Mouse (Mus musculus): ENCODE measurements at regions not wholly inside any gene's neighbourhood (a gene's known extent, or its start where the extent isn't known, plus 50 kb on each side); places are given as distances from the start of the nearest gene placed in this dataset.
A peak's percentile ranks its signal among the peaks of the same experiment; 100 is the strongest.

- no peak for DNase-seq
Observed at GRCm38 (mm10) chr6:143287322-143287721, 120.3 kb downstream of the Etnk1 start.

GRCm38 (mm10) chr6:143288491-143289130 is 121.6 kb downstream of the Etnk1 start:
- DNase-seq = no peak

GRCm38 (mm10) chr6:143293648-143294047 is 126.6 kb downstream of the Etnk1 start:
- DNase-seq = no peak

- no peak for DNase-seq
Observed at GRCm38 (mm10) chr6:143298391-143298790, 131.4 kb downstream of the Etnk1 start.

- DNase-seq = no peak
Observed at GRCm38 (mm10) chr6:143301414-143301813, 134.4 kb downstream of the Etnk1 start.

- peak; percentile 75 to 84 for DNase-seq
Observed at GRCm38 (mm10) chr6:143307327-143307726, 140.3 kb downstream of the Etnk1 start.

- DNase-seq = no peak
Observed at GRCm38 (mm10) chr6:143315859-143316258, 148.8 kb downstream of the Etnk1 start.

GRCm38 (mm10) chr6:143320426-143320825 is 153.4 kb downstream of the Etnk1 start:
- no peak for DNase-seq

- no peak for DNase-seq
Observed at GRCm38 (mm10) chr6:143324636-143325035, 157.6 kb downstream of the Etnk1 start.

GRCm38 (mm10) chr6:143326956-143327722 is 160.1 kb downstream of the Etnk1 start:
- DNase-seq = no peak

GRCm38 (mm10) chr6:143327788-143328187 is 160.8 kb downstream of the Etnk1 start:
- no peak for DNase-seq

- DNase-seq = no peak
Observed at GRCm38 (mm10) chr6:143328202-143328601, 161.2 kb downstream of the Etnk1 start.

- no peak for DNase-seq
Observed at GRCm38 (mm10) chr6:143329096-143329495, 162.1 kb downstream of the Etnk1 start.

- no peak for DNase-seq
Observed at GRCm38 (mm10) chr6:143333493-143333892, 166.5 kb downstream of the Etnk1 start.

GRCm38 (mm10) chr6:143336574-143336973 is 169.6 kb downstream of the Etnk1 start:
- DNase-seq = no peak

- no peak for DNase-seq
Observed at GRCm38 (mm10) chr6:143349000-143349399, 182.0 kb downstream of the Etnk1 start.

GRCm38 (mm10) chr6:143359320-143360032 is 192.5 kb downstream of the Etnk1 start:
- DNase-seq = peak; percentile 25 to 29

GRCm38 (mm10) chr6:143361149-143361725 is 194.2 kb downstream of the Etnk1 start:
- peak in 1 of 2 experiments; percentile 20 for DNase-seq

- DNase-seq = no peak
Observed at GRCm38 (mm10) chr6:143361963-143362362, 194.9 kb downstream of the Etnk1 start.

GRCm38 (mm10) chr6:143365840-143366239 is 198.8 kb downstream of the Etnk1 start:
- no peak for DNase-seq

GRCm38 (mm10) chr6:143367804-143368203 is 200.8 kb downstream of the Etnk1 start:
- no peak for DNase-seq

GRCm38 (mm10) chr6:143368646-143369045 is 201.6 kb downstream of the Etnk1 start:
- DNase-seq = no peak

GRCm38 (mm10) chr6:143372487-143372886 is 205.5 kb downstream of the Etnk1 start:
- no peak for DNase-seq
